Mouse (Mus musculus) lung, postnatal 0 days (tissue): Measurements from ENCODE around the gene Gapvd1.

ENCODE experiments used
- CTCF ChIP-seq: IDR thresholded peaks from 2 replicates; pipeline ENCODE4 v1.5.1; 2016; ENCODE audit warnings: antibody characterized with exemption, mild to moderate bottlenecking
- EP300 ChIP-seq: IDR thresholded peaks from 2 replicates; pipeline ENCODE4 v1.6.1; 2016; ENCODE audit warnings: antibody characterized with exemption, mild to moderate bottlenecking, control low read depth

GRCm38 (mm10) chr2:34762872-34763271 lies 7.8 kb upstream of the Gapvd1 start:
- no peak for TF ChIP-seq CTCF
- no peak for TF ChIP-seq EP300
